Mouse (Mus musculus) stomach, embryonic 16.5 days (tissue): ENCODE data around the gene Lrrc14b. TPM values are rescaled to one million over a fixed set of nuclear protein-coding genes. Genes with fewer than 3 reads are reported as not detected.

Source experiments
- ATAC-seq: fragments of 200-750 bp; cut with Nextera tagmentation; 2 replicates; pipeline ENCODE4 v1.8.0; 2017; ENCODE audit warnings: moderate number of reproducible peaks, moderate TSS enrichment; ENCODE audit not compliant: insufficient read depth, low FRiP score
- H3K27ac ChIP-seq: fragments of 300-500 bp; sonication (generic); 2 replicates; pipeline ENCODE4 v1.5.1; 2014; ENCODE audit warnings: low read length
- H3K27me3 ChIP-seq: fragments of 300-500 bp; sonication (generic); 2 replicates; pipeline ENCODE4 v1.6.1; 2014; ENCODE audit warnings: low read length, control low read depth, mixed read lengths; ENCODE audit not compliant: control insufficient read depth, insufficient read depth
- H3K36me3 ChIP-seq: fragments of 300-500 bp; sonication (generic); 2 replicates; pipeline ENCODE4 v1.6.1; 2014; ENCODE audit warnings: low read length; ENCODE audit not compliant: control insufficient read depth, insufficient read depth
- H3K4me1 ChIP-seq: fragments of 300-500 bp; sonication (generic); 2 replicates; pipeline ENCODE4 v1.6.1; 2014; ENCODE audit warnings: low read length, control low read depth, mixed read lengths; ENCODE audit not compliant: control insufficient read depth, insufficient read depth
- H3K4me2 ChIP-seq: fragments of 300-500 bp; sonication (generic); 2 replicates; pipeline ENCODE4 v1.6.1; 2014; ENCODE audit warnings: low read depth, low read length, mixed read lengths
- H3K4me3 ChIP-seq: fragments of 300-500 bp; sonication (generic); replicated peaks from 2 replicates; pipeline ENCODE4 v1.5.1; 2014; ENCODE audit warnings: mild to moderate bottlenecking, low read length
- H3K9ac ChIP-seq: fragments of 300-500 bp; sonication (generic); 2 replicates; pipeline ENCODE4 v1.6.1; 2014; ENCODE audit warnings: low read length
- H3K9me3 ChIP-seq: fragments of 300-500 bp; sonication (generic); replicated peaks from 2 replicates; pipeline ENCODE4 v1.6.1; 2016; ENCODE audit warnings: low read length, control low read depth; ENCODE audit not compliant: control insufficient read depth
- WGBS: fragments of 180-500 bp; shearing (Covaris S2); extraction: QIAGEN DNeasy Blood & Tissue Kit; methylation state at CpG from one replicate; pipeline ENCODE4 v1.1.7; 2014; 5-methylcytosine and 5-hydroxymethylcytosine counted together
- polyA plus RNA-seq: library from polyadenylated mRNA; unstranded; fragments of >200 nt; fragmentation: Nextera tagmentation; extraction: Ambion mirVana; gene quantifications from 2 replicates; pipeline ENCODE4 v1.2.1, GENCODE M21; 2015

Lrrc14b gene
- polyA plus RNA-seq, 1 experiment from 2014 or later = not detected

GRCm38 (mm10) chr13:74362218-74362617 lies 1.6 kb downstream of the Lrrc14b start:
- Histone ChIP-seq H3K9me3 (no peaks in the 10 kb centered on the region), H3K9ac (no peak overlapping the region), H3K4me3 (no peak overlapping the region), H3K27me3 (no peaks in the 10 kb centered on the region), H3K4me1 (no peaks in the 10 kb centered on the region), H3K27ac (no peak overlapping the region), H3K4me2 (no peak overlapping the region), H3K36me3 (0 out of 2 replicates have a peak, but pooled peaks cover 7% of the 10 kb centered on the region)
- 65% methylated on average over 2 of the region's 2 CpGs for WGBS
- ATAC-seq = no peak

- WGBS = 94% methylated on average over 13 of the region's 13 CpGs
These were observed 7.3 kb downstream of the Lrrc14b start for GRCm38 (mm10) chr13:74356491-74356890.

GRCm38 (mm10) chr13:74350435-74350906 lies 13.3 kb downstream of the Lrrc14b start:
- ATAC-seq = no peak
- peak overlapping the region; percentile 12 for H3K27ac ChIP-seq
- H3K4me2 ChIP-seq = peak overlapping the region; percentile 80
- peak overlapping the region; percentile 77 for H3K4me3 ChIP-seq
- peak overlapping the region; percentile 90 for H3K9ac ChIP-seq
- 2% methylated on average over 15 of the region's 15 CpGs for WGBS
- H3K36me3 ChIP-seq = peaks cover 5% of the 10 kb centered on the region; the same call in 1 of the 2 replicates
- H3K4me1 ChIP-seq = peaks cover 14% of the 10 kb centered on the region
- H3K27me3 ChIP-seq = no peaks in the 10 kb centered on the region
- no peaks in the 10 kb centered on the region for H3K9me3 ChIP-seq

More at GRCm38 (mm10) chr13:74356491-74356890, 7.3 kb downstream of the Lrrc14b start:
- no peak for ATAC-seq
- H3K4me1 ChIP-seq = no peaks in the 10 kb centered on the region
- H3K27ac ChIP-seq = no peak overlapping the region
- H3K9ac ChIP-seq = no peak overlapping the region
- no peaks in the 10 kb centered on the region for H3K9me3 ChIP-seq
- H3K27me3 ChIP-seq = no peaks in the 10 kb centered on the region
- H3K4me2 ChIP-seq = no peak overlapping the region
- H3K4me3 ChIP-seq = no peak overlapping the region
- peaks cover 19% of the 10 kb centered on the region for H3K36me3 ChIP-seq

GRCm38 (mm10) chr13:74349566-74350434 lies 14.0 kb downstream of the Lrrc14b start, which contains the start of the genes Sdha and Ccdc127:
TSS of gene Sdha (minus strand) at chr13:74350280.
TSS of gene Ccdc127 (plus strand) at chr13:74350309.
- WGBS = under 1% methylated on average over 57 of the region's 57 CpGs
- H3K36me3 ChIP-seq = peaks cover 5% of the 10 kb centered on the region; the same call in 1 of the 2 replicates
- peak; percentile 98 for ATAC-seq

GRCm38 (mm10) chr13:74341036-74341435 lies 22.8 kb downstream of the Lrrc14b start:
- Histone ChIP-seq H3K4me2 (no peak overlapping the region), H3K4me3 (no peak overlapping the region), H3K27ac (no peak overlapping the region), H3K36me3 (peaks cover 24% of the 10 kb centered on the region), H3K27me3 (no peaks in the 10 kb centered on the region), H3K9me3 (no peaks in the 10 kb centered on the region), H3K4me1 (no peaks in the 10 kb centered on the region), H3K9ac (no peak overlapping the region)
- 45% methylated on average over 3 of the region's 3 CpGs for WGBS
- no peak for ATAC-seq

More at GRCm38 (mm10) chr13:74349566-74350434, 14.0 kb downstream of the Lrrc14b start, which contains the start of the genes Sdha and Ccdc127:
- peak within 1 kb of the TSS; percentile 90 for H3K9ac ChIP-seq
- H3K4me1 ChIP-seq = peaks cover 14% of the 10 kb centered on the region
- H3K4me3 ChIP-seq = peak within 1 kb of the TSS; percentile 77
- H3K4me2 ChIP-seq = peak within 1 kb of the TSS; percentile 80
- H3K27ac ChIP-seq = peak within 1 kb of the TSS; percentile 64
- H3K9me3 ChIP-seq = no peaks in the 10 kb centered on the region
- H3K27me3 ChIP-seq = no peaks in the 10 kb centered on the region

- H3K36me3 ChIP-seq = peaks cover 26% of the 10 kb centered on the region
These were observed 34.5 kb downstream of the Lrrc14b start for GRCm38 (mm10) chr13:74329321-74329720.

GRCm38 (mm10) chr13:74317170-74317849 lies 46.5 kb downstream of the Lrrc14b start, which contains the start of gene Pdcd6:
TSS of gene Pdcd6 (minus strand) at chr13:74317580.
- ATAC-seq = peak; percentile 100
- under 1% methylated on average over 36 of the region's 36 CpGs for WGBS
- H3K9ac ChIP-seq = peak within 1 kb of the TSS; percentile 80
- no peaks in the 10 kb centered on the region for H3K27me3 ChIP-seq
- no peaks in the 10 kb centered on the region for H3K9me3 ChIP-seq
- H3K4me2 ChIP-seq = peak within 1 kb of the TSS; percentile 74
- H3K27ac ChIP-seq = peak within 1 kb of the TSS; percentile 78
- H3K4me1 ChIP-seq = peaks cover 8% of the 10 kb centered on the region
- H3K36me3 ChIP-seq = peaks cover 10% of the 10 kb centered on the region
- H3K4me3 ChIP-seq = peak within 1 kb of the TSS; percentile 77

More at GRCm38 (mm10) chr13:74329321-74329720, 34.5 kb downstream of the Lrrc14b start:
- no peak for ATAC-seq
- no peaks in the 10 kb centered on the region for H3K27me3 ChIP-seq
- H3K9me3 ChIP-seq = no peaks in the 10 kb centered on the region
- H3K27ac ChIP-seq = no peak overlapping the region
- no peaks in the 10 kb centered on the region for H3K4me1 ChIP-seq
- no peak overlapping the region for H3K9ac ChIP-seq
- no peak overlapping the region for H3K4me2 ChIP-seq
- no peak overlapping the region for H3K4me3 ChIP-seq

- under 1% methylated on average over 15 of the region's 15 CpGs for WGBS
- Histone ChIP-seq H3K27ac (peak overlapping the region; percentile 78), H3K4me2 (peak overlapping the region; percentile 74), H3K9ac (peak overlapping the region; percentile 80), H3K27me3 (no peaks in the 10 kb centered on the region), H3K4me1 (peaks cover 8% of the 10 kb centered on the region), H3K36me3 (peaks cover 4% of the 10 kb centered on the region; the same call in 1 of the 2 replicates), H3K9me3 (no peaks in the 10 kb centered on the region), H3K4me3 (peak overlapping the region; percentile 77)
- no peak; the same call in none of the 2 replicates for ATAC-seq
These were observed 47.0 kb downstream of the Lrrc14b start for GRCm38 (mm10) chr13:74316789-74317169.
